Mouse (Mus musculus) c-Kit-negative CD71-positive TER-119-positive erythroid progenitor cells, embryonic 14.5 days (primary cell): ENCODE results near the gene Myo15.
"Not testable (repeated sequence)": the region's sequence is repeated elsewhere in the genome, so short reads cannot be mapped to it uniquely, and the experiment has no call there.

ENCODE experiments used
- DNase-seq: peaks from one replicate; pipeline ENCODE4 v3.0.0-alpha.2; 2013; ENCODE audit warnings: low read depth, low spot score

Myo15 gene

GRCm38 (mm10) chr11:60545433-60545832 is 76.3 kb downstream of the Myo15 start:
- no peak for DNase-seq

GRCm38 (mm10) chr11:60548112-60548511 is 79.0 kb downstream of the Myo15 start:
- no peak for DNase-seq

- no peak for DNase-seq
Observed at GRCm38 (mm10) chr11:60553091-60553490, 84.0 kb downstream of the Myo15 start.

- DNase-seq = no peak
Observed at GRCm38 (mm10) chr11:60557675-60558074, 88.5 kb downstream of the Myo15 start.

- DNase-seq = peak; percentile 24
Observed at GRCm38 (mm10) chr11:60559342-60559741, 90.2 kb downstream of the Myo15 start.

- not testable (repeated sequence) for DNase-seq
Observed at GRCm38 (mm10) chr11:60574006-60574405, 104.9 kb downstream of the Myo15 start.
